Mouse (Mus musculus) hindbrain, embryonic 10.5 days (tissue): ENCODE measurements at regions not wholly inside any gene's neighbourhood (a gene's known extent, or its start where the extent isn't known, plus 50 kb on each side); places are given as distances from the start of the nearest gene placed in this dataset.

Source experiments
- DNase-seq: peaks from one replicate; pipeline ENCODE4 v3.0.0-alpha.2; 2017; ENCODE audit warnings: low spot score
- H3K27ac ChIP-seq: fragments of 300-500 bp; sonication (generic); 2 replicates; pipeline ENCODE4 v1.5.1; 2016; ENCODE audit warnings: mild to moderate bottlenecking, moderate library complexity
- H3K27me3 ChIP-seq: fragments of 300-500 bp; sonication (generic); 2 replicates; pipeline ENCODE4 v1.6.1; 2016; ENCODE audit warnings: mild to moderate bottlenecking; ENCODE audit not compliant: poor library complexity, insufficient read depth, severe bottlenecking
- H3K36me3 ChIP-seq: fragments of 300-500 bp; sonication (generic); 2 replicates; pipeline ENCODE4 v1.6.1; 2016; ENCODE audit warnings: mild to moderate bottlenecking, moderate library complexity
- H3K4me1 ChIP-seq: fragments of 300-500 bp; sonication (generic); replicated peaks from 2 replicates; pipeline ENCODE4 v1.6.1; 2016; ENCODE audit warnings: mild to moderate bottlenecking
- H3K4me3 ChIP-seq: fragments of 300-500 bp; sonication (generic); 2 replicates; pipeline ENCODE4 v1.5.1; 2016; ENCODE audit warnings: mild to moderate bottlenecking, moderate library complexity
- H3K9me3 ChIP-seq: fragments of 300-500 bp; sonication (generic); 2 replicates; pipeline ENCODE4 v1.6.1; 2016; ENCODE audit warnings: mild to moderate bottlenecking, moderate library complexity
- WGBS: fragments of 180-500 bp; shearing (Covaris S2); methylation state at CpG from one replicate; pipeline ENCODE4 v1.1.7; 2016; 5-methylcytosine and 5-hydroxymethylcytosine counted together

DNA sequence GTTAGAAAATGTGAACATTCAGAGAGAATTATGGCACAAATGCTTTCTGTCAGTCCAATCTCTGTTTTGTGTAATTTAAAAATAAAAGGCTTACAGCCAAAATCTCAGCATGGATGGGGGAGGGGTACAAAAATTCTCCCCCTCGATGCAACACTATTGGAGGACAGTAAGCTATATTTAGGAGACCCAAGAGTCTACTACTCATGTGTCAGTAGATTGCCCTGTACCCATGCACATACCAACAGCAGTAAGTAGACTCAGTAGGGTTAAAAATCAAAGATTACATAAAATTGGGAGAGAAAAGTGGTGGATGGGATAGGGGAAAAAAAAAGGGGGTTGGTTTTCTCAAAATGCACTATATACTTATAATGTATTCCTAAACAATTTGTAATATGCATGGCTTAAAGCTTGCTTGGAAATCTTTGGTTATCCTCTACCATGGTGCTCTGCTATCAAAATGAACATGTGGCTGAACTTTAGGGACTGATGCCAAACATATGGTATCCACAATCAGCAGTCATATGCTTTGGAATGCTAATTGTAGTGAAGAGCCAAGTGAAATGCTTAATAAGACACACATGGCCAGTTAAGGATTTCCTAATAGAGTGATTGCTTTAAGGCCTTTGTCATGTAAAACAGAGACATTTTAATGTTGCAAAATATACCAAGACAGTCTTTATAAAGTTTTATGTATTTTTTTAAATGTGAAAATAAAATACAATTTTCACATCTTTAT lies 194.8 kb upstream of the Col3a1 start:
- no peak for DNase-seq
- no peaks in the 10 kb centered on the region for H3K36me3 ChIP-seq
- H3K4me3 ChIP-seq, result no peak overlapping the region
- no peaks in the 10 kb centered on the region for H3K9me3 ChIP-seq
- H3K4me1 ChIP-seq, result no peaks in the 10 kb centered on the region
- no peak overlapping the region for H3K27ac ChIP-seq
- WGBS, result 81% methylated on average over 1 of the region's 1 CpGs
- H3K27me3 ChIP-seq, result no peaks in the 10 kb centered on the region

GRCm38 (mm10) chr1:45135152-45135714 lies 176.1 kb upstream of the Col3a1 start:
- no peaks in the 10 kb centered on the region for H3K9me3 ChIP-seq
- WGBS, result 89% methylated on average over 6 of the region's 7 CpGs
- no peaks in the 10 kb centered on the region for H3K4me1 ChIP-seq
- no peak overlapping the region for H3K27ac ChIP-seq
- H3K27me3 ChIP-seq, result no peaks in the 10 kb centered on the region
- no peak overlapping the region for H3K4me3 ChIP-seq
- DNase-seq, result no peak
- H3K36me3 ChIP-seq, result no peaks in the 10 kb centered on the region

DNA sequence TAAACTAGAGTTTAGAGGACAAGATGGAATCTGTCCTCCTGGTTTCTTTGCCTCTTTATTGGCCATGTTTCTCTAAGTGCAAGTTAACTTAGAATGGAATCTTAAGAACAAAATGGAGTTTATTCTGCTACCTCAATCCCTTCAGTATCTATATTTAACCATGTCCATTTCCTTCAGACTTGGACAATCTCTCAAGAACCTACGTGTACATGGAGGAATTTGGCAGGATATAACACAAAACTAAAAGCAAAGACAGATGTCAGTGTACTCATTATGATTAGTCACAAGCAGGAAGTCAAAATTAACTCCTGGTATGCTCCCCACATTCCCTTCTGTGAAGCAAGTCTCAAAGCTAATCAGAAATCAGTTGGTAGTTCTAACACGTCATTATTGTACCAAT lies 164.3 kb upstream of the Col3a1 start:
- no peaks in the 10 kb centered on the region for H3K27me3 ChIP-seq
- DNase-seq, result no peak
- H3K36me3 ChIP-seq, result no peaks in the 10 kb centered on the region
- no peaks in the 10 kb centered on the region for H3K9me3 ChIP-seq
- no peak overlapping the region for H3K4me3 ChIP-seq
- WGBS, result 81% methylated on average over 2 of the region's 2 CpGs
- H3K4me1 ChIP-seq, result no peaks in the 10 kb centered on the region
- no peak overlapping the region for H3K27ac ChIP-seq

DNA sequence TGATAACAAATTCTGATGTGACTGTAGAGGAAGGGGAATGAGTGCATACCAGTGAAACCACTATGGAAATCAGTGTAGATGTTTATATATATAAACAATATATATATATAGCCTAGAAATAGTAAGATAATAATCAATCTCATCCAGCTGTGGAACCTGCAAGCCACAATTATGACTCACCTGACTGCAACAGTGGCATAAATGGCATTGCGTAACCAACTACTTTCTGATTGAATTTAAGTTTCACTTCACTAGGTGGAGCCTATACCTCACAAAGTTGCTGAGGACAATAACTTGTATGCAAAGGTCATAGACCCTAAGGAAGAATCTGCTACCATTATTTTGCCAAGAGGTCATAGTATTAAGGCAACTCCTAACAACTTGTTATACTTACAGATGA lies 129.7 kb upstream of the Col3a1 start:
- no peaks in the 10 kb centered on the region for H3K9me3 ChIP-seq

DNA sequence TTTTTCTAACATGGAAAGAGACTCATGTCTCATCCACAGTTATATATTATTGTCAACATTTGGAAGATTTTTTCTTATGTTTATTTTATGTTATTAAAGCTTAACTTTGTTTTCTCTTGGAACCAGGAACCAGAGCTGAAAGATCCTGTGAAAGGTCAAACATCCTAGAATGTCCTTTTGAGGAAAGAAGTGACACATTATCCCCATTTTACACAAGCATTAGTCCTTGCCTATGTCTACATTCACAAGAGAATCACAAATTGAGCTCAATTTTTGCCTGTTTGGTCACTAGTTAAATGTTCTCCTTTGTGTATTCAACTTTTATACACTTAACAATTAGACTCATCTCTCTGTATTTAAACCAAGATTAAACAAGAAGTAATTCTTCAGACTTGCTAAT lies 126.0 kb upstream of the Col3a1 start:
- no peak overlapping the region for H3K27ac ChIP-seq
- no peaks in the 10 kb centered on the region for H3K36me3 ChIP-seq
- H3K4me1 ChIP-seq, result no peaks in the 10 kb centered on the region
- H3K4me3 ChIP-seq, result no peak overlapping the region
- H3K9me3 ChIP-seq, result no peaks in the 10 kb centered on the region
- DNase-seq, result no peak
- no peaks in the 10 kb centered on the region for H3K27me3 ChIP-seq

More for the DNA sequence above, 129.7 kb upstream of the Col3a1 start:
- no peak overlapping the region for H3K4me3 ChIP-seq
- WGBS, result 100% methylated on average over 1 of the region's 1 CpGs
- H3K4me1 ChIP-seq, result no peaks in the 10 kb centered on the region
- no peak overlapping the region for H3K27ac ChIP-seq
- DNase-seq, result no peak
- H3K27me3 ChIP-seq, result no peaks in the 10 kb centered on the region
- no peaks in the 10 kb centered on the region for H3K36me3 ChIP-seq

- no peaks in the 10 kb centered on the region for H3K36me3 ChIP-seq
- no peak overlapping the region for H3K27ac ChIP-seq
- no peaks in the 10 kb centered on the region for H3K9me3 ChIP-seq
- H3K4me1 ChIP-seq, result no peaks in the 10 kb centered on the region
- H3K4me3 ChIP-seq, result no peak overlapping the region
- WGBS, result 89% methylated on average over 2 of the region's 2 CpGs
- no peaks in the 10 kb centered on the region for H3K27me3 ChIP-seq
- no peak for DNase-seq
These were observed 103.4 kb upstream of the Col3a1 start for GRCm38 (mm10) chr1:45207926-45208325.

DNA sequence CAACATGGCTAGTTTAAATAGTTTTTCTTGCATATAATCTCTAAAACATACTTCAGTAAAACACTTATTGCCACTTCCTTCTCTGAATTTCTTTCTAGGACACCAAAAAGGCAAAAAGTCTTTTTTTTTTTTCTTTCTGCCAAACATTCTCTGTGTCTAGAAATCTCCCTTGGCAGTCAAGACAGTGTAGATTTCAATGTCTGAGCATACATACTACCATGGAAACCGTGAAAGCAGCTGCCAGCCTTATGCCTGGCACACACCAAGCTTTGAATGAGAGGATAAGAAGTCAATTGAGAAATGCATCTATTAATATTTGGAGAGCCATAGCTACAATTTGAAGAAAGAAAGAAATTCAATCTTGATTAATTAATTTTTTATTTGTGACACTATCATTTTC lies 95.1 kb upstream of the Col3a1 start:
- H3K9me3 ChIP-seq, result no peaks in the 10 kb centered on the region
- no peaks in the 10 kb centered on the region for H3K36me3 ChIP-seq
- no peaks in the 10 kb centered on the region for H3K27me3 ChIP-seq
- WGBS, result 77% methylated on average over 1 of the region's 1 CpGs
- H3K27ac ChIP-seq, result no peak overlapping the region
- no peaks in the 10 kb centered on the region for H3K4me1 ChIP-seq
- H3K4me3 ChIP-seq, result no peak overlapping the region
- no peak for DNase-seq
